Mouse (Mus musculus) B cell, adult 62 days (primary cell): ENCODE results near the gene Aspa. TPM values are rescaled to one million over a fixed set of nuclear protein-coding genes. Genes with fewer than 3 reads are reported as not detected.

Experiments used
- total RNA-seq: library from RNA; stranded (reverse); gene quantifications from 4 replicates; pipeline ENCODE4 v1.2.4, GENCODE M21; 2023

Aspa gene
- 0.81 TPM in 1 of 4 replicates, not detected in the others for total RNA-seq

DNA sequence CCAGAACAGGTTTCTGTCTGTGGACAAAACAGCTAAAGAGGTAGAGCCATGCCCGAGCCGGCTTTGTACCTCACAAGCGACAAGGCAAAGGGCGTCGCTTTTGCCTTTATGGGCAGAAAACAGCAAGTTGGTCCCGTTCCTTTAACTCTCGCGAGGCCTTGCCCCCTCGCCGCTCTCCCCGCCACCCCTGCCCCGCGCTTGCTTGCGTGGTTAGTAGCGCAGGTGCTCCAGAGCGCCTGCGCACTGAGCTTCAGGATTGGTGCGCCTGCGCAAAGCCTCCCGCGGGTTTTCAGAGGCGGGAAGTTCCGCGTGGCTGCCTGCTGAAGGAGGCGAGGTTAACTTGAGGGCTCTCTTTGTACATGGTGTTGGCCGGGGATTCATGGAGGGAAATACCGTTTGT is at the start of gene Aspa, which contains the start of the genes Gm49340 and Spata22:
Gene Aspa, minus strand, starts transcription at position 155 of the 400 bp plus-strand sequence.
Gene Gm49340, plus strand, starts transcription at position 300 of the 400 bp plus-strand sequence.
Gene Spata22, plus strand, starts transcription at position 300 of the 400 bp plus-strand sequence.

DNA sequence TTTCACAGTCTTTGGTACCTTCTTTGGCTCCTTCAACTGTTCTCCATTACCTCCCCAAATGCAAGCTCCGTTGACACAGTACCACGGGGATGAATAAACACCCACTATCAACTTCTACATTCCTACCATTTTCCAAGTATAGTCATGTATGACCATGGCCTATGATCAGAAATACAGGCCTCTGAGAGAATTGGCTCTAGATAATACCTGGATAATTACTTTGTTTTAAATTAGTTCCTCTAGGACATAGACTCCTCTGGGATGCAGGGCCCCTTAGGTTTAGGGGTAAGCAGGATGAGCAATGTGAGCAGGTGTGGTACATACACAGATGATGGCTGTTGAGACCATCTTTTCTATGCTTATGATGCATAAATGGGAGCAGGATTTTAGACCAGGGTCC is 41.5 kb upstream of the Aspa start, which contains the start of gene Olfr376:
Gene Olfr376, plus strand, starts transcription at position 301 of the 400 bp plus-strand sequence.

DNA sequence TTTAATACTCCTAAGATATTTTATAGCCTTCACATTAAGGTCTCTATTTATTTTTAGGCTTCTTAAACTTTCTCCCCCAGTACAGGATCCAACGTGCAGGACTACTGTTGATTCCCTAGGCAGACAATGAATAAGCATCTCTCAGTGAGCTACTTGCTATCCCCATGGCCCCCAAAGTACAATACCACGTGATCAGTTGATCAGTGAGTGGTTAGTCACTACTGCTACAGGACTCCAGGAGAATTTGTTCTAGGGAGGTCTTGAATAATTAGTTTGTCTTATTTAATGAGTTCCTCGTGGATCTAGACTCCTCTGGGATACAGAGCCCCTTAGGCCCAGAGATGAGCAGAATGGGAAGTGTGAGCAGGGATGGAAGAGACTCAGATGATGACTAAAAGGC is 21.1 kb upstream of the Aspa start, which contains the start of gene Olfr20:
Gene Olfr20, plus strand, starts transcription at position 301 of the 400 bp plus-strand sequence.

DNA sequence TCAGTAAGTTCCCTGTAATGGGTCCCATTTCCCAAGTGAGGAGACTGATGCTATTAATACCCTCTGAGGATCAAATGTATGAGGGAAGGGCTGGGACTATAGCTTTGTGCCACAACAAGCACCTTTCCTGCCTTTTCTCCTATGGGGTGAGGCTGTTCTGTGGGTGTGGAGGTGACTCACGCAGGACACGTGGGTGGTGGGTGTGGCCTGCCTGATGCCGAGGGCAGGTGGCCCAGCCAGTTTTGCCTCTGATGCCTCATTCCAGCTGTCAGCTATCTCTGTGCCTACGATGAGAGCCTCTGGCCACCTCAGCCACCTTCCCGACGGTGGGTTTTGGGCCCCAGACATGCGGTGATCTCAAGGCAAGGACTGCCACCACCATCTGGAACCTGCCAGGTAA is 62.1 kb downstream of the Aspa start, which contains the start of gene Trpv3:
Gene Trpv3, plus strand, starts transcription at position 122 of the 400 bp plus-strand sequence.

Other genes with a start within 250 kb of the Aspa start
- 0.18 to 0.22 TPM in 2 of 4 replicates, not detected in the others for gene Itgae, start 239.0 kb downstream of the Aspa start, total RNA-seq
- 2.9 to 3.3 TPM (median 3.0 TPM) in 4 replicates for gene Haspin, start 191.3 kb downstream of the Aspa start, total RNA-seq
- not detected in 4 replicates for gene P2rx5, start 169.2 kb downstream of the Aspa start, total RNA-seq
- gene Emc6, start 152.6 kb downstream of the Aspa start, total RNA-seq: 42.2 to 60.2 TPM (median 52.3 TPM) in 4 replicates
- 5.1 to 7.1 TPM (median 5.8 TPM) in 4 replicates for gene Tax1bp3, start 152.5 kb downstream of the Aspa start, total RNA-seq
- 24.3 to 32.7 TPM (median 26.7 TPM) in 4 replicates for gene Ctns, start 130.6 kb downstream of the Aspa start, total RNA-seq
- gene Shpk, start 130.1 kb downstream of the Aspa start, total RNA-seq: 2.0 to 3.2 TPM (median 2.9 TPM) in 4 replicates
- gene Trpv1, start 95.3 kb downstream of the Aspa start, total RNA-seq: not detected in 4 replicates
- not detected in 4 replicates for gene Trpv3, start 62.2 kb downstream of the Aspa start, total RNA-seq
- not detected in 4 replicates for gene Gm49340, start 145 bp upstream of the Aspa start, total RNA-seq
- not detected in 4 replicates for gene Spata22, start 145 bp upstream of the Aspa start, total RNA-seq
- not detected in 4 replicates for gene Olfr20, start 21.2 kb upstream of the Aspa start, total RNA-seq
- gene Olfr376, start 41.6 kb upstream of the Aspa start, total RNA-seq: not detected in 4 replicates
- not detected in 4 replicates for gene Olfr1, start 70.0 kb upstream of the Aspa start, total RNA-seq
- not detected in 4 replicates for gene Olfr378, start 98.9 kb upstream of the Aspa start, total RNA-seq
- gene Olfr380, start 127.9 kb upstream of the Aspa start, total RNA-seq: not detected in 4 replicates
- not detected in 4 replicates for gene Olfr381, start 162.0 kb upstream of the Aspa start, total RNA-seq
- gene Olfr382, start 187.6 kb upstream of the Aspa start, total RNA-seq: not detected in 4 replicates